Mouse (Mus musculus) skeletal muscle tissue, adult 2 months (tissue): ENCODE data around the gene Slc44a2.
"Not testable (repeated sequence)": the region's sequence is repeated elsewhere in the genome, so short reads cannot be mapped to it uniquely, and the experiment has no call there.

Experiments used
- DNase-seq: peaks from one replicate; pipeline ENCODE4 v3.0.0-alpha.2; 2012; ENCODE audit warnings: low read depth, low spot score

The Slc44a2 gene

GRCm38 (mm10) chr9:21299014-21299413, 21.5 kb upstream of the Slc44a2 start:
- DNase-seq, result no peak

- no peak for DNase-seq
Measured at GRCm38 (mm10) chr9:21305065-21305464, 15.4 kb upstream of the Slc44a2 start.

GRCm38 (mm10) chr9:21309150-21309741, 11.3 kb upstream of the Slc44a2 start:
- no peak for DNase-seq

DNA sequence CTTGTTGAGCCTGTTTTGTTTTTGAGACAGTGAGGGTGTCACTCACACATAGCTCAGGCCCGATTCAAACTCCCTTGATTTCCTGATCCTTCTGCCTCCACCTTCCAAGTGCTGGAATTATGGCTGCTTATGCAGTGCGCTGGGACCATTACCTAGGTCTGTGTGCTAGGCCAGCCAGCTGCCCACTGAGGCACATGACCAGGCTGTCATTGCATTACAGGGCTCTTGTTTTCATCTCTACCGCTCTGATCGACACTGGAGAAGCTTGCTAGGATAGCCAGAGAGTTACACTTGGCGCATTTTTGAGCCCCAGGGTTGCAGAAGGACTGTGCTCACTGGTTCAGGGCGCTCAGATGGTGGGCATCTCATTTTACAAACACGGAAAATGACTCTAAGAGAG, 8.8 kb upstream of the Slc44a2 start:
- no peak for DNase-seq

DNA sequence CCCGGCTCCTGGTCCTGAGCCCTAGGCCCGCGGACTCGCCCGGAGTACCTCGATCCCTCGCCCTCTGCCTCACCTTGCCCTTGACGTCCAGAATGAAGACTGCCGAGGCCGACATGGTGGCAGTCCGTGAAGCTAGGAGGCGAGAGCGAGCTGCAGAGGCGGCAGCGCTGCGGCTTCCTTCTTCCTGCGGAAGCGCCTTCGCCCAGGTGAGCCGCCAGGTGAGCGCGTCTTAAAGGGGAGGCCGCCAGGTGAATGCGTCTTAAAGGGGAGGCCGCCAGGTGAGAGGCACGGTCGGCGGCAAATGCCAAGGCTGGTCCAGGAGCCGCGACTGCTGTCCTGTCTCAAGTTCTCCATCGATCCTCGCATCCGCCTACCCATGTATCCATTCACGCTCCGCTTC, 8.4 kb upstream of the Slc44a2 start, which contains the start of gene Ap1m2:
Ap1m2 (minus strand) TSS at position 204 of the 400 bp plus-strand sequence.
- no peak for DNase-seq

DNA sequence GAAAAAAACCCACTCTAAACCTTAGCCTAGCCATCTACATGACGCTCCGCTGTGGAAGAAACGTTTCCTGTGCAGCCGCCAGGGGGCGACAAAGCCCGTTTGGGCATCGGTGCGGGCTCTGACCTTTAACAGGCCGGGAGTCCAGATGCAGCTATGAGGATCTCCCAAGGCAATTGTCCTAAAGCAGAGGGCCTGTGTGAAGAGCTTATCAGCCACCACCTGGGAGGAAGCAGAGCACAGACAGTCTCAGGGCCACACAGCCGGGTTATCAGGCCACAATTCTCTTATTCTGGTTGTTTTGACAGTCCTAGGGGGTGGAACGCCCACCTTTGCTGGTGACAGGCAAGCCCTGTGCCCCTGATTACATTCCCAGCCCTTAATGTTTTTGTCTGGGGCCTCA, 7.1 kb upstream of the Slc44a2 start:
- peak; percentile 87 for DNase-seq

GRCm38 (mm10) chr9:21314367-21315140, 5.9 kb upstream of the Slc44a2 start:
- no peak for DNase-seq

DNA sequence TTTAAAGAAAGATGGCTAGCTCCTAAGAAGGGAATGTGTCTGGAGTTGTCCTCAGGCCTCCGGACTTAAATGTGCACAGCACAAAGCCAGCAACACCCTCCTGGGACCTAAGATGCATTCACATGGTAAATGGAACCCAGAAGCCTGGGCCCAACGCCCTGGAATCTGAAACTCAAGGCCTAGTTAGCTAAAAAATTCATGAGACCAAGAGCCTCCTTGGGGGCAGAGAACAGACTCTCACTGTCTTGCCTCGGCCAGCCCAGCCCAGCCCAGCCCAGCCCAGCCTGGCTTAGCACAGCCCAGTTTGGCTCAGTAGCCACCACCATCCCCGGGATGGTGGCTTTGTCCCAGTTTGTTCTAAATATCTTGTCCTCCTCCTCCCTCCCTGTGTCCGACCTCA, 5.1 kb upstream of the Slc44a2 start:
- peak; percentile 52 for DNase-seq

- no peak for DNase-seq
Measured at GRCm38 (mm10) chr9:21316696-21317095, 3.8 kb upstream of the Slc44a2 start.

- DNase-seq, result no peak
Measured at GRCm38 (mm10) chr9:21318792-21319191, 1.7 kb upstream of the Slc44a2 start.

DNA sequence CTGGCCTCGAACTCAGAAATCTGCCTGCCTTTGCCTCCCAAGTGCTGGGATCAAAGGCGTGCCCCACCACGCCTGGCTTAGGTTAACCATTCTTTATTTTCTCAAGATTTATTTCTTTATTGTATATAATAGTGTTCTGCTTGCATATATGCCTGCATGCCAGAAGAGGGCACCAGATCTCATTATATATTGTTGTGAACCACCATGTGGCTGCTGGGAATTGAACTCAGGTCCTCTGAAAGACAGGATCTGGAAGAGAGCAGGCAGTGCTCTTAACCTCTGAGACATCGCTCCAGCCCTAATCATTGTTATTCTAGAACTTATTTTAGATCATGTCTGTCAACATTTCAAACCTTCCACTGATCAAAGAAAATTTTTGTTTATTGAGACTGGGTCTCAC, 995 bp upstream of the Slc44a2 start:
- no peak for DNase-seq

DNA sequence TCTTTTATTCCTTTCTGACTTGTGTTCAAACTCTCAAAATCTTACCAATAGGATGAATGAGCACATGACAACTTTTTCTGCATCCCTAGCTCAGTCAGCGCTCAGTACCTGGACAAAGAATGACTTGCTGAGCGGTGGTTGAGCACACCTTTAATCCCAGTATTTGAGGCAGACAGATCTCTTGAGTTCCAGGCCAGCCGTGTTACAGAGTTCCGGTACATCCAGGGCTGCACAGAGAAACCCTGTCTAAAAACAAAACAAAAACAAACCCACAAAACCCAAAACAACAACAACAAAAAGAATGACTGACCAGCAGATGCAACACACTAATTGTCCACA, 249 bp upstream of the Slc44a2 start:
- no peak for DNase-seq

DNA sequence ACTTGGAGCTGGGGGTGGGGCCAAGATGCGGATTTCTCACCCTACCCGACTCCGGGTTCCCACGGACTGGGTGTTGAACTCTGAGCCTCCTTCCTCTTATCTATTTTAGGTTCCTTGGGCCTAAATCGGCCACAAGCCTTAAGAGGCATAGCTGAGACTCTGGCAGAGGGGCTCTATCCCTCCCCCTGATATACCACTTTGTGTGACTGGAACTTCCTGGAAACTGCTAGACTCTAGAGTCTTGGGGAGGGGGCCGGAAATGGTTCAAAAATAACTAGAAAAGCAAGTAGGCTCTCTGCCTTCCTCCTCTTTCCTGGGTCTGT, 976 bp downstream of the Slc44a2 start:
- no peak for DNase-seq

DNA sequence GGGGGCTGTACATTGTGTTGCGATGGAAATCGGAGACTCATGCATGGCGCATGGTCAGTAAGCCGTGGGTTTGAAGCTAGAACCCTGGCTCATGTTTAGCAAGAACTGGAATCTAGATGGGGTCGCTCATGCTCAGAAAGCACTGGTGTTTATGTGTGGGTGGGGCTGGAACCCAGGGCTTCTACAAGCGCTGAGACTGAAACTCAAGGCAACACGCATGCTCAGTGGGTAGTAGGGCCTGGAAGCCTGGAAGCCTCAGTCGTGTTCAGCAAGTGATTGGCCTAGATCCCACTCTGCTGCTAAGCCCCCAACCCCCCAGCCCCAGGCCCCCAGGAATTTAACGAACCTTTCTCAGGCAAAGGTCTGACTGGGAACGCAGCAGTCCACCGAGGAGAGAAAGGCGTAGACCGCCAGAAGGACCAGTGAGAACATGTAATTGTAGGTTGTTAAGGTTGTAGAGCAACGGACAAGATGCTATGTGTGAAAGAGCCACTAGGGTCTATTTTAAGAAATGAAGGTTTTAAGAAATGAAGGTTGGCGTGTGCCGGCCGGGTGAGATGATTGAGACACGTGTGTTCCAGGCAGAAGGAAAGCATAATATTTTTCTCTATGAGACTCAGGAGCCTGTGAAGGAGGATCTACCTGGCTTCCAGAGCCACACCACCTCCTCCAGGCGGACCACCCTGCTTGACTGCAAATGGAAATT, 1.9 kb downstream of the Slc44a2 start:
- no peak for DNase-seq

GRCm38 (mm10) chr9:21322917-21323297, 2.4 kb downstream of the Slc44a2 start:
- DNase-seq, result not testable (repeated sequence)

- no peak for DNase-seq
Measured at GRCm38 (mm10) chr9:21324269-21324668, 3.8 kb downstream of the Slc44a2 start.

DNA sequence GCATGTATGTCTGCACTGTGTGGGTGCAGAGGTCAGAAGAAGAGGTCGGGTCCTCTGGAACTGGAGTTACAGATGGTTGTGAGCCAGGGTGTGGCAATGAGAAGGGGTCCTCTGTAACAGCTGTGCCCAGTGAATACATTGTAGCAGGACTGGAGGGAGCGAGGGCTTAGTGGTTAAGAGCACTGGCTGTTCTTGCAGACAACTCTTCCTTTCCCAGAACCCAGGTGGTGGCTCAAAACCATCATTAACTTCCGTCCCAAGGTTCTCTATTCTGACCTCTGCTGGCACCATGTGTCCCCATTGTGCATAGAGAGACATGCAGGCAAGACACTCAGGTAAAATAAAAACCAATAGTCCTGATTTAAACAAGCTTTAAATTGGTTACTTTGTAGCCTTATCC, 7.1 kb downstream of the Slc44a2 start:
- DNase-seq, result no peak

- DNase-seq, result no peak
Measured at GRCm38 (mm10) chr9:21328041-21328440, 7.5 kb downstream of the Slc44a2 start.

- peak; percentile 67 for DNase-seq
Measured at GRCm38 (mm10) chr9:21329041-21329440, 8.5 kb downstream of the Slc44a2 start.

DNA sequence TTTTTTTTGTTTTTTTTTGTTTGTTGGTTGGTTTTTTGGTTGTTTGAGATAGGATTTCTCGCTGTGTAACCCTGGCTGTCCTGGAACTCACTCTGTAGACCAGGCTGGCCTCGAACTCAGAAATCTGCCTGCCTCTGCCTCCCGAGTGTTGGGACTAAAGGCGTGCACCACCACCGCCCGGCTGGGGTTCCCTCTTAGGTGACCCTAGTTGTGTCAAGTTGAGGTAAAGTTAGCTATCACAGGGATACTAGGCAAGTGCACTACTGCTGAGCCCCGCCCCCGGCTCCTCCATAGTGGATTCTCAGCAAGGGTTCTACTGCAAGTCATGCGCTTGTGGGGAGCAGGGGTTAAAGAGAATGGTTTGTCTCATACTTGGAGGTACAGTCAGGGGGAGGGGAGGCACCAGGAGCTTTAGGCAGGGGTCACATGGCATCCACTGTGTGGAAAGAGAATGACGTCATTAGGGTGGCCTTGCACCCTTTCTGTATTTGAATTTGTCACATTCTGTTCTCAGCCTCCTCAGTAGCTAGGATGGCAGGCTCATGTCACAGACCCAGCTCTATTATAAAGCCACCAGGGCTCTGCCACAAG, 9.3 kb downstream of the Slc44a2 start:
- DNase-seq, result no peak

GRCm38 (mm10) chr9:21331365-21332140, 11.1 kb downstream of the Slc44a2 start:
- DNase-seq, result no peak
